Mouse (Mus musculus) midbrain, embryonic 14.5 days (tissue): Measurements from ENCODE around the gene Polr3e. TPM values are rescaled to one million over a fixed set of nuclear protein-coding genes. Genes with fewer than 3 reads are reported as not detected.

Experiments
- ATAC-seq: fragments of 200-750 bp; cut with Nextera tagmentation; 2 replicates; pipeline ENCODE4 v1.8.0; 2017; ENCODE audit warnings: moderate number of reproducible peaks, moderate library complexity; ENCODE audit not compliant: low FRiP score, low TSS enrichment
- DNase-seq: peaks from one replicate; pipeline ENCODE4 v3.0.0-alpha.2; 2015
- H3K27ac ChIP-seq: fragments of 300-500 bp; sonication (generic); replicated peaks from 2 replicates; pipeline ENCODE4 v1.5.1; 2014; ENCODE audit warnings: mild to moderate bottlenecking, low read depth, low read length, moderate library complexity
- H3K27me3 ChIP-seq: fragments of 300-500 bp; sonication (generic); 2 replicates; pipeline ENCODE4 v1.6.1; 2014; ENCODE audit warnings: low read length, control low read depth, mixed read lengths; ENCODE audit not compliant: control insufficient read depth, insufficient read depth
- H3K36me3 ChIP-seq: fragments of 300-500 bp; sonication (generic); 2 replicates; pipeline ENCODE4 v1.6.1; 2014; ENCODE audit warnings: low read length, control low read depth; ENCODE audit not compliant: control insufficient read depth, insufficient read depth
- H3K4me1 ChIP-seq: fragments of 300-500 bp; sonication (generic); 2 replicates; pipeline ENCODE4 v1.6.1; 2014; ENCODE audit warnings: mild to moderate bottlenecking, antibody characterized with exemption, low read length, control low read depth; ENCODE audit not compliant: control insufficient read depth, insufficient read depth
- H3K4me2 ChIP-seq: fragments of 300-500 bp; sonication (generic); 2 replicates; pipeline ENCODE4 v1.6.1; 2014; ENCODE audit warnings: mild to moderate bottlenecking, low read length, moderate library complexity
- H3K4me3 ChIP-seq: fragments of 300-500 bp; sonication (generic); replicated peaks from 2 replicates; pipeline ENCODE4 v1.5.1; 2014; ENCODE audit warnings: low read depth, low read length
- H3K9ac ChIP-seq: fragments of 300-500 bp; sonication (generic); replicated peaks from 2 replicates; pipeline ENCODE4 v1.6.1; 2014; ENCODE audit warnings: mild to moderate bottlenecking, low read length, moderate library complexity
- H3K9me3 ChIP-seq: fragments of 300-500 bp; sonication (generic); 2 replicates; pipeline ENCODE4 v1.6.1; 2016; ENCODE audit warnings: low read length, control low read depth, mixed read lengths; ENCODE audit not compliant: control insufficient read depth
- WGBS: fragments of 180-500 bp; shearing (Covaris S2); extraction: QIAGEN DNeasy Blood & Tissue Kit; methylation state at CpG from one replicate; pipeline ENCODE4 v1.1.7; 2014; 5-methylcytosine and 5-hydroxymethylcytosine counted together
- polyA plus RNA-seq: library from polyadenylated mRNA; unstranded; fragments of >200 nt; fragmentation: Nextera tagmentation; extraction: Ambion mirVana; gene quantifications from 2 replicates; pipeline ENCODE4 v1.2.1, GENCODE M21; 2014

Gene Polr3e
- polyA plus RNA-seq, 1 experiment from 2014 or later, result 20.6 TPM

- Histone ChIP-seq H3K27ac (no peak overlapping the region), H3K4me3 (no peak overlapping the region), H3K36me3 (peaks cover 23% of the 10 kb centered on the region), H3K9ac (no peak overlapping the region), H3K27me3 (no peaks in the 10 kb centered on the region), H3K4me1 (no peaks in the 10 kb centered on the region), H3K9me3 (no peaks in the 10 kb centered on the region), H3K4me2 (no peak overlapping the region)
- 88% methylated on average over 3 of the region's 3 CpGs for WGBS
- no peak for DNase-seq
- ATAC-seq, result no peak
Measured at GRCm38 (mm10) chr7:120879972-120880371, 37.6 kb upstream of the Polr3e start.

DNA sequence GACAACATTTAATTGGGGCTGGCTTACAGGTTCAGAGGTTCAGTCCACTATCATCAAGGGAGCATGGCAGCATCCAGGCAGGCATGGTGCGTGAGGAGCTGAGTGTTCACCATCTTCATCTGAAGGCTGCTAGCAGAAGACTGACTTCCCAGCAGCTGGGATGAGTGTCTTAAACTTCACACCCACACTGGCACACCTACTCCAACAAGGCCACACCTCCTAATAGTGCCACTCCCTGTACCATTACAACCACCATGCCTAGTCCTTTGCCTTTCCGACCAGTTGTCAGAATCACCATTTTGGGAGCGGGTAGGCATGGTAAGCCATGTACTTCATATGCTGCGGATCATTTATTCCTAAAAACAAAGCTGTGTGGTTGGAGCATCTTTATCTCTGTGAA is 36.8 kb upstream of the Polr3e start:
- Histone ChIP-seq H3K4me3 (no peak overlapping the region), H3K27ac (no peak overlapping the region), H3K36me3 (peaks cover 29% of the 10 kb centered on the region), H3K4me2 (no peak overlapping the region), H3K9me3 (no peaks in the 10 kb centered on the region), H3K9ac (no peak overlapping the region), H3K27me3 (no peaks in the 10 kb centered on the region), H3K4me1 (no peaks in the 10 kb centered on the region)
- ATAC-seq (no peak), DNase-seq (no peak)
- 96% methylated on average over 4 of the region's 4 CpGs for WGBS

DNA sequence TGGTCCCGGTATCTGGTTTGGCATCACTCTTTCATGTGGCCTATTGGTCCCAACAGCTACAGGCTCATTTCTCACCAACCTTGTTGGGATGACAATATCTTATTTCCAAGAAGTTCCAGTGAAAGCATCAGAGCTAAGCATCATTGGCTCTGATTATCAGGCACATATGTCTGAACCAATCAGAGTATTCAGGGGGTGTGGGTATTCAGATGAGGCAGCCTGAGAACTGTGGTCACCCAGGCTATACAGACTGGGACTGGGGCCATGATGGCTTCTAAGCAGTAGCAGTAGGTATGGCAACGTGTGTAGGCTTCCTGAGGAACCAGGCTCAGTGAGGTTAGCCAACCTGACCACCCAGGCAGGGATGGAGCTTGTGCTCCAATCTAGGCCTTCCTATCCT is 36.1 kb upstream of the Polr3e start:
- Histone ChIP-seq H3K4me1 (no peaks in the 10 kb centered on the region), H3K4me3 (no peak overlapping the region), H3K36me3 (peaks cover 33% of the 10 kb centered on the region), H3K27ac (no peak overlapping the region), H3K9me3 (no peaks in the 10 kb centered on the region), H3K4me2 (no peak overlapping the region), H3K9ac (no peak overlapping the region), H3K27me3 (no peaks in the 10 kb centered on the region)
- ATAC-seq (no peak), DNase-seq (no peak)
- WGBS, result 60% methylated on average over 2 of the region's 2 CpGs

GRCm38 (mm10) chr7:120882674-120883073 is 34.9 kb upstream of the Polr3e start:
- no peak overlapping the region for H3K4me2 ChIP-seq
- 93% methylated on average over 4 of the region's 4 CpGs for WGBS
- H3K4me1 ChIP-seq, result no peaks in the 10 kb centered on the region
- no peak overlapping the region for H3K27ac ChIP-seq
- H3K9ac ChIP-seq, result no peak overlapping the region
- peaks cover 39% of the 10 kb centered on the region for H3K36me3 ChIP-seq
- ATAC-seq (no peak), DNase-seq (no peak)
- H3K4me3 ChIP-seq, result no peak overlapping the region
- H3K27me3 ChIP-seq, result no peaks in the 10 kb centered on the region
- no peaks in the 10 kb centered on the region for H3K9me3 ChIP-seq

- H3K27me3 ChIP-seq, result no peaks in the 10 kb centered on the region
- no peak for ATAC-seq
- no peak overlapping the region for H3K4me2 ChIP-seq
- peaks cover 39% of the 10 kb centered on the region for H3K36me3 ChIP-seq
- H3K9ac ChIP-seq, result no peak overlapping the region
- no peaks in the 10 kb centered on the region for H3K9me3 ChIP-seq
- H3K27ac ChIP-seq, result no peak overlapping the region
- no peak overlapping the region for H3K4me3 ChIP-seq
- WGBS, result 93% methylated on average over 4 of the region's 4 CpGs
- no peak for DNase-seq
- no peaks in the 10 kb centered on the region for H3K4me1 ChIP-seq
Measured at GRCm38 (mm10) chr7:120883523-120884290, 33.8 kb upstream of the Polr3e start.

DNA sequence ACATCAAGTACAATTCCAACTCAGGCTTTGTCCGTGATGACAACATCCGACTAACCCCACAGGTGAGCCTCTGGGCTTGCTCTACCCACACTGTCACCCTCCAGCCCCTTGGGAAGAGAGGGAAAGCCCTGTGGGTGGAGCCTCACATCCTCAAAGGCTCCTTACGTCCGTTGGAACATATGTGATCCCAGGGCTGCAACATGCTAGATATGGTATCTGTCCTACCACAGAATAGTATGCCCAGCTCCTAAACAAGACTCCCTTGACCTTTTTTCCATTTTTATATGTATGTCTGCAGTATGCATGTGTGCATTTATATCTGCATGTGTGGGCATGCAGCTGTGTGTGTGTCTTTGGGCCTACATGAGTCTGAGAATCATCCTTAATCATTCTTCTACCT is 32.8 kb upstream of the Polr3e start:
- WGBS, result 98% methylated on average over 4 of the region's 4 CpGs
- Histone ChIP-seq H3K27me3 (no peaks in the 10 kb centered on the region), H3K9ac (no peak overlapping the region), H3K4me3 (no peak overlapping the region), H3K36me3 (peaks cover 47% of the 10 kb centered on the region), H3K27ac (no peak overlapping the region), H3K4me2 (no peak overlapping the region), H3K4me1 (no peaks in the 10 kb centered on the region), H3K9me3 (no peaks in the 10 kb centered on the region)
- ATAC-seq, result no peak
- no peak for DNase-seq

GRCm38 (mm10) chr7:120893123-120893522 is 24.4 kb upstream of the Polr3e start:
- WGBS, result 82% methylated on average over 5 of the region's 5 CpGs
- Histone ChIP-seq H3K4me3 (no peak overlapping the region), H3K36me3 (peaks cover 38% of the 10 kb centered on the region), H3K4me1 (no peaks in the 10 kb centered on the region), H3K27ac (no peak overlapping the region), H3K9me3 (no peaks in the 10 kb centered on the region), H3K4me2 (no peak overlapping the region), H3K9ac (no peak overlapping the region), H3K27me3 (no peaks in the 10 kb centered on the region)
- DNase-seq, result no peak
- ATAC-seq, result no peak

DNA sequence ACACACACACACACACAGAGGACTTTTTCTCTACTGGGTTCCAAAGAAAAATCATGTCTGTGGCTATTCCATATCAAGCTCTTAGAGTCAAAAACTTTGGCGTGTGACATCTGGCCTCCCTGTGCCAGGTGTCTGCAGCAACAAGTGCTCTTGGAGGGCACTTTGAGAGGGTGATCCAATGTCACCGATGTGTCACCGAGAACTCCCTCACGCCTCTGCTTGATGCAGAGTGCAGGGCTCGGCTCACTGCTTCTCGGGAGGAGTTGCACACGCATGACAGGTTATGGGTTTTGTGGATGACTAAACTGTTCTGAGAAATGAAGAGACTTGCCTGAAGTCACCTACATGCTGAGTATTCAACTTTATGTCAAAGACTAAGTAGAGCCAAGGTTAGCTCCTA is 20.5 kb upstream of the Polr3e start:
- 95% methylated on average over 7 of the region's 7 CpGs for WGBS

GRCm38 (mm10) chr7:120897711-120898335 is 19.7 kb upstream of the Polr3e start:
- ATAC-seq, result no peak
- 82% methylated on average over 9 of the region's 9 CpGs for WGBS

More for the DNA sequence above, 20.5 kb upstream of the Polr3e start:
- DNase-seq (no peak), ATAC-seq (no peak)
- Histone ChIP-seq H3K27me3 (no peaks in the 10 kb centered on the region), H3K27ac (no peak overlapping the region), H3K9ac (no peak overlapping the region), H3K36me3 (peaks cover 24% of the 10 kb centered on the region), H3K4me2 (no peak overlapping the region), H3K9me3 (no peaks in the 10 kb centered on the region), H3K4me1 (peaks cover 4% of the 10 kb centered on the region; the same call in 1 of the 2 replicates), H3K4me3 (no peak overlapping the region)

More at GRCm38 (mm10) chr7:120897711-120898335, 19.7 kb upstream of the Polr3e start:
- DNase-seq, result no peak
- no peaks in the 10 kb centered on the region for H3K9me3 ChIP-seq
- H3K9ac ChIP-seq, result no peak overlapping the region
- no peak overlapping the region for H3K4me3 ChIP-seq
- H3K4me2 ChIP-seq, result no peak overlapping the region
- H3K4me1 ChIP-seq, result peaks cover 4% of the 10 kb centered on the region
- no peak overlapping the region for H3K27ac ChIP-seq
- peaks cover 22% of the 10 kb centered on the region for H3K36me3 ChIP-seq
- no peaks in the 10 kb centered on the region for H3K27me3 ChIP-seq
